Mouse (Mus musculus) common myeloid progenitor, adult 5-6 weeks (primary cell): ENCODE results near the gene Pdzd2. TPM values are rescaled to one million over a fixed set of nuclear protein-coding genes. Genes with fewer than 3 reads are reported as not detected.

Experiments used
- ATAC-seq: replicated peaks from 2 replicates; pipeline ENCODE4 v1.8.0; 2016; ENCODE audit warnings: low read depth, mild to moderate bottlenecking, moderate TSS enrichment, inconsistent platforms; ENCODE audit not compliant: poor library complexity, severe bottlenecking
- total RNA-seq: library from RNA; stranded (forward); fragments of 200-1000, 187-1606 nt; gene quantifications from 2 replicates; pipeline ENCODE4 v1.2.3, GENCODE M21; 2017

Gene Pdzd2
- total RNA-seq, 1 experiment from 2014 or later = 0.82 TPM

- 0 out of 2 replicates have a peak, but pooled peaks have one; percentile 23 for ATAC-seq
These were observed 399.0 kb downstream of the Pdzd2 start for GRCm38 (mm10) chr15:12340536-12341400.

- no peak for ATAC-seq
These were observed 402.0 kb downstream of the Pdzd2 start for GRCm38 (mm10) chr15:12337779-12338137.

DNA sequence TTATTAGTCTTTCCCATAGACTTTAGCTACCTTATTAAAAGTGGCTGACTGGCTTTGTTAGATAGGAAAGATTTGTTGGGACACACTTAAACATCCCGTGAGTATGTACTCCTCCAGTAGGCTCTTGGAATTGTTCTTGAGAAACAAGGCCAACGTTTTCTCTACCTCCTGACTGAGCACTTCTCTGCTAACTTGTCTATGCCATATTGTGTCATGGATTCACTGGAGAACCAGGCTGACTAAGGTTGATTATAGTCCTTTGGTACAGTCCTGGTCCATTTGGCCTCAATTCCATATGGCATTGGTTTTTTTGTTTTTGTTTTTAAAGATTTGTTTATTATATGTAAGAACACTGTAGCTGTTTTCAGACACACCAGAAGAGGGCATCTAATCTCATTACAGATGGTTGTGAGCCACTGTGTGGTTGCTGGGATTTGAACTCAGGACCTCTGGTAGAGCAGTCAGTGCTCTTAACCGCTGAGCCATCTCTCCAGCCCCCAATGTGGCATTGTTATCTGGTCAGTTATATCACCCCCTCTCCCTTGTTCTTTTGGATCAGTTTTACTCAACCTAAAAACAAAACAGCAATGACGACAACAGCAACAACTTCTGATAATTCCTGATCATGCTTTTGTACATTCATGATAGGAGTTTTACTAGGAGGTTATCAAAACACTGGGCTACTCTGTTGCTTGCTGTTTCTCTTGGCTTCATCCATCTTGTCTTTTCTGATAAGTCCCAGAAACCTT is 402.5 kb downstream of the Pdzd2 start:
- ATAC-seq = peak; percentile 36; the same call in 1 of the 2 replicates

DNA sequence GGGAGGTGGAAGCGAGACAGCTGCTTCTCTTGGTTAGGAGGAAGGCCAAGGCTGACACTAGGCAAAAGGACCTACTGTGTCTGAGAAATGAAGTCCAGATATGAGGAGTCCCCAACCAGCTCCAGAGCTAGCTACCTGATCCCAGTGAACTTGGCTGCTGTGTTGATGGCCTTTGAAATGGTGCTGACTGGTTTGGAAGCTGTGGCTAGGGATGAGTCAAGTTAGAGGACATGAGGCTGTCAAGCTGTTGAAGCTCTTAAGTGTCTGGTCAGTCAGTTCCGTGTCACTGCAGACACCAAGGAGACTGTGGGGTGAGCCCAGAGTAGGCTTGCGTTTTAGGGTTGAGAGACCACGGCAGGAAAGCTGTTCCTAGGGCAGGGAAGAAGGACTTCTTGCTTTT is 405.3 kb downstream of the Pdzd2 start:
- ATAC-seq = no peak

- no peak for ATAC-seq
These were observed 408.4 kb downstream of the Pdzd2 start for GRCm38 (mm10) chr15:12331300-12331699.

GRCm38 (mm10) chr15:12330892-12331291 is 408.8 kb downstream of the Pdzd2 start:
- no peak for ATAC-seq

- no peak for ATAC-seq
These were observed 409.3 kb downstream of the Pdzd2 start for GRCm38 (mm10) chr15:12330389-12330788.

DNA sequence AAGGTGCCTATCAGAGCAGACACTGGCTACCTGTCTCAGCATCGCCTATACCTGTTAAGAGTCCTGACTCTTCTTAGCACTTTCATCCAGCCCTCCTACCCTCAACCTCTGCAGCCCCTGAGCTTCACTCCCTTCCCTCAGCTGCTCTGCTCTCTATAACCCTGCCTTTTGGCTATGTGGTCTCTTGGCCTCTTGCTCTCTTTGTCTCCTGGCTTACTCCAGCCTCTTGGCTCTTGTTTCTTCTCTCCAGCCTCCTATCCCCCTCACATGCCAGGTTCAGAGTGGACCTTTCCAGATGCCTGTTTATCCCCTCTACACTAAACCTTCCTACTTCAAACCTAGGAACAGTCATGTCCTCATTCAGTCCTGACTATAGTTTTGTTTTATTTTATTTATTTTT is 415.4 kb downstream of the Pdzd2 start:
- no peak for ATAC-seq

DNA sequence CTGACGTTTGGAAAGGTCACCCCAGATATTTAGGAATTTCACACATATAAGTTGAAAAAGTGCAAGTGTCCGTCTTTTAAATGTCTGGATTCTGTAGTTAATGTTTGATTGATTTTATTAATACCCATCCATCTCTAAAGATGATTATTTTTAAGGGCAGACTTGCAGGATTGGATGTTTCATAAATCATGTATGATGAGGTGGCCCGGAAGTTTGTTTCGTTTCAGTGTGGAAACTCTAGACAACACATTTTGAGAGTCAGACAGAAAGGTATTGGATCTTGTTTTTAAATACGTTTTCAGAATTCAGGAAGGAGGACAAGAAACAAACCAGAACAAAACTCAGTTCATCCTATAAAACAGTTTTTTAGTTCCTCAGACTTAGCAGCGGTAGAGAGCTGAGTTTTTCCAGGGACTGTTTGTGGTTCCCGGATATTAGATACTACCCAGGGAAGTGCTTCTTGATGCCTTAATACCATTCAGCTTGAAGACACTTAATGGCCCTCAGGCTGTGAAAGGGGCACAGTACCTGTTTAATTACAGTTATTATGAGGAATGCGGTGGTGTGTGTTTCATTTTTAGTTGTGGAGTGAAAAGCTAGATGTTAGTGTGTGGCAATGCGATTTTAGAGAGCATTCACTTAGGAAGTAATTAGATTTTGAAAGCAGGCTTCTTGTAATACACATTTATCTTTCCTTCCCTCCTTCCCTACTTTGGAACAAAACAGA is 416.9 kb downstream of the Pdzd2 start:
- no peak for ATAC-seq

DNA sequence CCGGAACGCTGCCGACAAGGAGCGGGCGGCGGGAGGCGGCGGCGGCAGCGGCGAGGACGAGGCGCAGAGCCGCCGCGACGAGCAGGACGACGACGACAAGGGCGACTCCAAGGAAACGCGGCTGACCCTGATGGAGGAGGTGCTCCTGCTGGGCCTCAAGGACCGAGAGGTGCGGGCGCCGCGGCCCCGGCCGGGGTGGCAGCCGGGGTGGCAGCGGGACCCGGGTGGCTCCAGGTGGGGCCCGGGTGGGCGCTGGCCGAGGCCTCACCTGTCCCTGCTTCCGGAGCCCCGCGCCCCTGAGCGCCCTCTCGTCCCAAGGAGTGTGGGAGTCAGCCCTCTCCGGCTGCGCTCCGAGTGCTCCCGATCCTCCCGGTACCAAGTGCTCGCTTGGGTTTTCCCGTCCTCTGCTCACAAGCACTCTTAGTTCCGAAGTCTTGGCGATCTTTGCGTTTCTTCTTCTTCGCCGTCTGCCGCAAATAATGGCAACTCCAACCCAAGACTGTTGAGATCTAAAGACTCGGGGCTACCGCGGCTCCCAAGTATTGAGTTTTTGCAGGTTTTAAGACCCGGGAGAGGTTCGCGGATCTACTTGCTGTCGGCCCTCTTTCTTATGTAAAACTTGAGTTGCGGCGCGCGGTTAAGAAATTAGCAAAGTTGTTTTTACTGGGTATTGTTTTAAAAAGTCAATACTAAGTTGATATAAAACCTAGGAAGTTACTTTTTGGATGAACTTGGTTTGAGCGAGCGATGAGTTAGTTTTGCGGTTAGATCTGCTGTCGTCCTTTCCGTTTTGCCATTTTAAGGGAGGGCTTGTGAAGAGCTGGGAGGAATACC is 417.7 kb downstream of the Pdzd2 start, which contains the start of gene 1810049J17Rik:
1810049J17Rik (minus strand) TSS at position 112 of the 834 bp plus-strand sequence.
- peak; percentile 38 for ATAC-seq

- ATAC-seq = peak; percentile 69
These were observed 418.5 kb downstream of the Pdzd2 start, which contains the start of gene Golph3 for GRCm38 (mm10) chr15:12321091-12321787. Golph3 (plus strand) TSS chr15:12321450.

- peak; percentile 6; the same call in 1 of the 2 replicates for ATAC-seq
These were observed 419.2 kb downstream of the Pdzd2 start for GRCm38 (mm10) chr15:12320441-12321090.

- no peak for ATAC-seq
These were observed 419.8 kb downstream of the Pdzd2 start for GRCm38 (mm10) chr15:12319889-12320288.

DNA sequence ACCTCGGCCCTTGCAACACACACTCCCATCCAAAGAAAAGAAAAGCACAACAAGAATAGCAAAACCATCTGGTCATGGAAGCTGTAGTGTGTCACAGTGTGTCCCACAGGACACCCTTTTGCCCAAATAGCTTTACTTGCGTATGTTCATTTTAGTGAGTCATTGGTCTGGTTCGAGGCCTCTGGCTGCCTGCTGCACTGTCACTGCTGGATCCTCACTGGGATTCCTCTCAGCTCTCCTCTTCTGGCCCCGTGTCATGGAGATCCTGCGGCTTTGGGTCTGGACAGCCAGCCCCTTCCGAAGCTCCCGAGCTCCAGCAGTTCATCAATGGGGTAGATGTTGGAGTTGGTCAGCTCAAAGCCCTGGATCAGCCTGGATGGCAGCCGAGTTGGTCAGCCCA is 421.3 kb downstream of the Pdzd2 start:
- ATAC-seq = no peak

DNA sequence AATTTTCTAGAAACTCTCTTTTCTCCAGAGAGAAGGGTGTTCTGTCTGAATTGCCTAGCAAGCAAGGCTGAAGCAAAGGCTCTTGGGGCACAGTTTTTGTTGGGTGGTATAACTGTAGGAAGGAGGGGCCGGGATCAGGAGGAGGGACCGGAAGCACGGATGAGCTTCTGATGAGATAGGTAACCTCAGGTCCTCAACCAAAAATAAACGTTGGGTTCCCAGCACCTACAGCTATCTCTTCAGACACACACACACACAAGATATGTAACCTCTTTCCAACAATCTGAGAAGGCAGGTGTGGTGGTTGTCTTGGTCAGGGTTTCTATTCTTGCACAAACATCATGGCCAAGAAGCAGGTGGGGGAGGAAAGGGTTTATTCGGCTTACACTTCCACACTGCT is 422.4 kb downstream of the Pdzd2 start:
- no peak for ATAC-seq

DNA sequence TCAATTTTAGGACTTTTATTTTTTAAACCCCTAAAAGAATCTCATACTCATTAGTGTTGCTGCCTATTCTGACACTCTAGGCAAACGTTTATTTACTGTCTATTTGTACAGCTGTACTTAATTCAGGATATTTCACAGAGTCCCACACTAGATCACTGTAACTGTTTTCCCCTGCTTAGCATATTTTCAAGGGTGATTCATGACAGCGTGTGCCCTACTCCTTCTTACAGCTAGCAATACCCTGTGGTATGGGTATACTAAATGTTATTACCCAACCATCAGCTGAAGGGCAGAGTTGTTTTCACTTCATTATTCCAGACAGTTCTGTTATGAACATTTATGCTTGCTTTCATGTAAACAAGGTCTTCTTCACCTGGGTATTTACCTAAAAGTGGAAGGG is 423.7 kb downstream of the Pdzd2 start:
- no peak for ATAC-seq

GRCm38 (mm10) chr15:12314584-12314983 is 425.1 kb downstream of the Pdzd2 start:
- ATAC-seq = no peak

GRCm38 (mm10) chr15:12313255-12313654 is 426.5 kb downstream of the Pdzd2 start:
- ATAC-seq = no peak
